Mouse (Mus musculus): ENCODE data around the gene Plscr1.
A peak's percentile ranks its signal among the peaks of the same experiment; 100 is the strongest.

Plscr1 gene

GRCm38 (mm10) chr9:92253585-92254321 lies 4.2 kb downstream of the Plscr1 start:
- no peak for DNase-seq (ENCODE audit: low spot score in 2 of 2)

GRCm38 (mm10) chr9:92260481-92261159 lies 11.1 kb downstream of the Plscr1 start:
- DNase-seq (ENCODE audit: low spot score in 2 of 2): no peak

- no peak for DNase-seq (ENCODE audit: low spot score in 2 of 2)
Observed at GRCm38 (mm10) chr9:92265719-92266118, 16.2 kb downstream of the Plscr1 start.

GRCm38 (mm10) chr9:92266558-92267171 lies 17.1 kb downstream of the Plscr1 start:
- DNase-seq (ENCODE audit: low spot score in 2 of 2): no peak

GRCm38 (mm10) chr9:92267732-92268131 lies 18.2 kb downstream of the Plscr1 start:
- DNase-seq (ENCODE audit: low spot score in 2 of 2): no peak

GRCm38 (mm10) chr9:92269829-92270404 lies 20.4 kb downstream of the Plscr1 start:
- DNase-seq (ENCODE audit: low spot score in 2 of 2): no peak

- peak in 1 of 2 experiments; percentile 76 for DNase-seq (ENCODE audit: low spot score in 2 of 2)
Observed at GRCm38 (mm10) chr9:92270927-92271326, 21.4 kb downstream of the Plscr1 start.

- no peak for DNase-seq (ENCODE audit: low spot score in 2 of 2)
Observed at GRCm38 (mm10) chr9:92272650-92273049, 23.1 kb downstream of the Plscr1 start.

GRCm38 (mm10) chr9:92273271-92273670 lies 23.7 kb downstream of the Plscr1 start:
- DNase-seq (ENCODE audit: low spot score in 2 of 2): no peak

- DNase-seq (ENCODE audit: low spot score in 2 of 2): no peak
Observed at GRCm38 (mm10) chr9:92273956-92274762, 24.6 kb downstream of the Plscr1 start.

- peak in 1 of 2 experiments; percentile 16 for DNase-seq (ENCODE audit: low spot score in 2 of 2)
Observed at GRCm38 (mm10) chr9:92275486-92276207, 26.1 kb downstream of the Plscr1 start, which contains the start of gene Plscr2. Gene Plscr2 (plus strand): TSS chr9:92275602.

GRCm38 (mm10) chr9:92276360-92276759 lies 26.8 kb downstream of the Plscr1 start:
- no peak for DNase-seq (ENCODE audit: low spot score in 2 of 2)

GRCm38 (mm10) chr9:92280048-92280447 lies 30.5 kb downstream of the Plscr1 start:
- DNase-seq (ENCODE audit: low spot score in 2 of 2): no peak

- DNase-seq (ENCODE audit: low spot score in 2 of 2): no peak
Observed at GRCm38 (mm10) chr9:92282563-92283171, 33.1 kb downstream of the Plscr1 start.

- no peak for DNase-seq (ENCODE audit: low spot score in 2 of 2)
Observed at GRCm38 (mm10) chr9:92289675-92290074, 40.1 kb downstream of the Plscr1 start.

GRCm38 (mm10) chr9:92292169-92292568 lies 42.6 kb downstream of the Plscr1 start:
- no peak for DNase-seq (ENCODE audit: low spot score in 2 of 2)

GRCm38 (mm10) chr9:92292922-92293321 lies 43.4 kb downstream of the Plscr1 start:
- DNase-seq (ENCODE audit: low spot score in 2 of 2): no peak

- no peak for DNase-seq (ENCODE audit: low spot score in 2 of 2)
Observed at GRCm38 (mm10) chr9:92293560-92294548, 44.3 kb downstream of the Plscr1 start.

- DNase-seq (ENCODE audit: low spot score in 2 of 2): no peak
Observed at GRCm38 (mm10) chr9:92298288-92298687, 48.7 kb downstream of the Plscr1 start.
